In genomic region chr7:111158791-111159286, GRCm38 (mm10) we compare ENCODE assay signal across 12 mouse cellular contexts.
DNase-seq lines count a peak whose midpoint lies in the region; ATAC-seq and TF ChIP-seq lines count a peak whose summit lies in the region.
"Had no signal": no experiment of that assay in that cellular context is flagged by ENCODE, and none has a peak within 500 bp of the region (broad histone marks: within the 10 kb centered on the region; RNA-seq: fewer than 3 reads in every experiment).

No protein-coding gene starts in this region.

- no peak overlapping the region for H3K4me2 ChIP-seq in intestine, embryonic 16.5 days (ENCODE audit: low read depth, low read length)
- no peak overlapping the region for H3K4me2 ChIP-seq in intestine, postnatal 0 days (replicated peaks; ENCODE audit: low read depth)
- H3K4me2 ChIP-seq in embryonic facial prominence, embryonic 15.5 days (replicated peaks): no peak overlapping the region
- H3K4me2 ChIP-seq in kidney, embryonic 14.5 days (replicated peaks; ENCODE audit: low read depth, low read length): no peak overlapping the region

- H3K36me3 ChIP-seq in intestine, embryonic 16.5 days (ENCODE audit: control insufficient read depth, insufficient read depth, low read length): no peaks in the 10 kb centered on the region
- H3K36me3 ChIP-seq in intestine, postnatal 0 days (ENCODE audit: control insufficient read depth, insufficient read depth): no peaks in the 10 kb centered on the region
- H3K36me3 ChIP-seq in embryonic facial prominence, embryonic 15.5 days: no peaks in the 10 kb centered on the region
- no peaks in the 10 kb centered on the region for H3K36me3 ChIP-seq in kidney, embryonic 14.5 days (ENCODE audit: control insufficient read depth, insufficient read depth, low read length)
- H3K36me3 ChIP-seq: hindbrain, embryonic 10.5 days had no signal

- no peak overlapping the region for H3K4me3 ChIP-seq in intestine, embryonic 16.5 days (ENCODE audit: low read length)
- no peak overlapping the region for H3K4me3 ChIP-seq in intestine, postnatal 0 days (ENCODE audit: low read depth, low read length)
- H3K4me3 ChIP-seq in embryonic facial prominence, embryonic 15.5 days (replicated peaks): no peak overlapping the region
- no peak overlapping the region for H3K4me3 ChIP-seq in kidney, embryonic 14.5 days (ENCODE audit: low read length)
- H3K4me3 ChIP-seq: erythroblast, embryonic 14.5 days; hindbrain, embryonic 10.5 days had no signal

- peak overlapping the region; percentile 57; the same call in 1 of the 2 replicates for H3K27ac ChIP-seq in intestine, embryonic 16.5 days (ENCODE audit: low read length)
- no peak overlapping the region for H3K27ac ChIP-seq in intestine, postnatal 0 days (ENCODE audit: low read depth, low read length)
- H3K27ac ChIP-seq in embryonic facial prominence, embryonic 15.5 days (replicated peaks): peak overlapping the region; percentile 94
- H3K27ac ChIP-seq in kidney, embryonic 14.5 days (ENCODE audit: low read depth, low read length): no peak overlapping the region
- H3K27ac ChIP-seq: hindbrain, embryonic 10.5 days had no signal

- no peak for TF ChIP-seq CTCF in intestine, postnatal 0 days (IDR thresholded peaks at IDR 0.05; ENCODE audit: low read depth)

- no peak overlapping the region for H3K9ac ChIP-seq in intestine, embryonic 16.5 days (ENCODE audit: low read depth, low read length)
- H3K9ac ChIP-seq in intestine, postnatal 0 days (ENCODE audit: low read depth, low read length): no peak overlapping the region
- H3K9ac ChIP-seq in embryonic facial prominence, embryonic 15.5 days: no peak overlapping the region
- H3K9ac ChIP-seq in kidney, embryonic 14.5 days (ENCODE audit: low read depth, low read length): no peak overlapping the region

- no peaks in the 10 kb centered on the region for H3K9me3 ChIP-seq in intestine, embryonic 16.5 days (ENCODE audit: control insufficient read depth, low read length)
- H3K9me3 ChIP-seq in intestine, postnatal 0 days (ENCODE audit: control insufficient read depth): no peaks in the 10 kb centered on the region
- H3K9me3 ChIP-seq in embryonic facial prominence, embryonic 15.5 days (replicated peaks): no peaks in the 10 kb centered on the region
- H3K9me3 ChIP-seq in kidney, embryonic 14.5 days (ENCODE audit: control insufficient read depth, low read length): no peaks in the 10 kb centered on the region
- H3K9me3 ChIP-seq: hindbrain, embryonic 10.5 days had no signal

- WGBS in intestine, embryonic 16.5 days: 52% methylated on average over 6 of the region's 6 CpGs
- WGBS in intestine, postnatal 0 days: 63% methylated on average over 6 of the region's 6 CpGs
- 28% methylated on average over 6 of the region's 6 CpGs for WGBS in embryonic facial prominence, embryonic 15.5 days
- 70% methylated on average over 6 of the region's 6 CpGs for WGBS in kidney, embryonic 14.5 days

- peak; percentile 17 to 42 for DNase-seq in cerebellum, adult 18-20 months
- DNase-seq in layer of hippocampus, postnatal 14 days (ENCODE audit: low spot score in 2 of 2): peak; percentile 64 to 77
- no peak for DNase-seq in adrenal gland, postnatal 14 days
- DNase-seq: kidney, postnatal 25 days had no signal

- no peaks in the 10 kb centered on the region for H3K27me3 ChIP-seq in intestine, embryonic 16.5 days (replicated peaks; ENCODE audit: control insufficient read depth, insufficient read depth, low read length)
- H3K27me3 ChIP-seq in intestine, postnatal 0 days (replicated peaks; ENCODE audit: control insufficient read depth, insufficient read depth, low read length): no peaks in the 10 kb centered on the region
- H3K27me3 ChIP-seq in embryonic facial prominence, embryonic 15.5 days: no peaks in the 10 kb centered on the region
- H3K27me3 ChIP-seq in kidney, embryonic 14.5 days (ENCODE audit: control insufficient read depth, insufficient read depth, low read length): no peaks in the 10 kb centered on the region
- H3K27me3 ChIP-seq: Patski had no signal

- peaks cover 13% of the 10 kb centered on the region for H3K4me1 ChIP-seq in intestine, embryonic 16.5 days (ENCODE audit: control insufficient read depth, insufficient read depth, low read length)
- H3K4me1 ChIP-seq in intestine, postnatal 0 days (replicated peaks; ENCODE audit: control insufficient read depth, insufficient read depth, low read length): 0 out of 2 replicates have a peak, but pooled peaks cover 8% of the 10 kb centered on the region
- peaks cover 33% of the 10 kb centered on the region for H3K4me1 ChIP-seq in embryonic facial prominence, embryonic 15.5 days
- peaks cover 14% of the 10 kb centered on the region for H3K4me1 ChIP-seq in kidney, embryonic 14.5 days (ENCODE audit: control insufficient read depth, insufficient read depth, low read length)

- ATAC-seq in cerebellum, adult (ENCODE audit: insufficient number of reproducible peaks, low FRiP score, low TSS enrichment): no peak
- no peak for ATAC-seq in intestine, embryonic 16.5 days
- no peak for ATAC-seq in intestine, postnatal 0 days
- ATAC-seq in embryonic facial prominence, embryonic 15.5 days (ENCODE audit: insufficient number of reproducible peaks, low FRiP score, low TSS enrichment, low read depth): no peak
- ATAC-seq in kidney, embryonic 14.5 days (ENCODE audit: low FRiP score, low TSS enrichment): no peak
- ATAC-seq: Patski had no signal

Comparison
In these comparisons a context has a peak if more than half of its experiments do, and no peak if none do; other contexts are left out.
1. H3K27ac ChIP-seq: peak in intestine, embryonic 16.5 days (single experiment) and embryonic facial prominence, embryonic 15.5 days (single experiment); none in intestine, postnatal 0 days (single experiment) and kidney, embryonic 14.5 days (single experiment).